Mouse (Mus musculus) B cell, adult 67 days (primary cell): ENCODE data around the gene Pex11b. TPM values are rescaled to one million over a fixed set of nuclear protein-coding genes. Genes with fewer than 3 reads are reported as not detected.

ENCODE experiments used
- total RNA-seq, 2 experiments: library from RNA; stranded (reverse); gene quantifications; 4 replicates each; pipeline ENCODE4 v1.2.4; 2023

Gene Pex11b
- 10 to 100 TPM; 24.4 to 29.6 TPM for total RNA-seq

DNA sequence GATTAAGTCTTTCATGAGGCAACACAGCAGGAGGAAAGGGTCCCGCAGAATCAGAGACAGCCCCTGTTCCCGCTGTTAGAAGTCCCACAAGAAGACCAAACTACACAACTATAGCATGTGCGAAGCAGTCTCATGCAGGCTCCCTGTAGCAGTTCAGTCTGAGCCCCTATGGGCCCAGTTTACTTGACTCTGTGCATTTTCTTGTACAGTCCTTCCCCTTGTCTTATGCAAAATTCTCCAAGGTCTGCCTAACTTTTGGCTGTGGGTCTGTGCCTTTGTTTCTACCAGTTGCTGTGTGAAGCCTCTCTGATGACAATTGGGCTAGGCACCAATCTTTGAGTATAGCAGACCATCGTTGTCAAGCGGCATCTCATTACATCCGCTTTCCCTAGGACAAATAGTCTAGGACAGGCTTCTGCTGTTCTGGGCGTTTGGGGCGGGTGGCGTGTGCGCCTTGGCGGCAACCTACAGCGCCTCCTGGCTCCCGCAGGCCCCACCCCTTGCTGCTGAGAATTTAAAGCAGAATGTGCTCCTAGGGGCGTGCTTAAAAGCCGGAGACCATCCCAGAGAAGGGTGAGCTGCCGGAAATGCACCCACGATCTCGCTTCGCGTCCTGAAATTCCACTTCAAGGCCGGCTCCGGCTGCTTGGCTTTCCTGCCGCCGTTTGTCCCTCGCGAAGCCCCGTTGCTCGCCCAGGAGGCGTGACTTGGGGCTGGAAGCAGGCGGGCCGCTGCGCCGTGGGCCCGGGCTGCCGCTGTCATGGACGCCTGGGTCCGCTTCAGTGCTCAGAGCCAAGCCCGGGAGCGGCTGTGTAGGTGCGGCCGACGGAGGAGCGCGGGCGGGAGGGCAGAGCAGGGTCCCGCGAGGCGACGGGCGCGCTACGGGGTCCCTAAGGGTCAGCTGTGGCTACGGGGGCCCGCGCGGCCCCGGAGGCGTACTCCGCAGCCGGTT is at the start of gene Pex11b, which contains the start of gene Gm42957:
Gene Pex11b (plus strand): TSS at position 449 of the 952 bp plus-strand sequence.
Gene Gm42957 (plus strand): TSS at position 547 of the 952 bp plus-strand sequence.

DNA sequence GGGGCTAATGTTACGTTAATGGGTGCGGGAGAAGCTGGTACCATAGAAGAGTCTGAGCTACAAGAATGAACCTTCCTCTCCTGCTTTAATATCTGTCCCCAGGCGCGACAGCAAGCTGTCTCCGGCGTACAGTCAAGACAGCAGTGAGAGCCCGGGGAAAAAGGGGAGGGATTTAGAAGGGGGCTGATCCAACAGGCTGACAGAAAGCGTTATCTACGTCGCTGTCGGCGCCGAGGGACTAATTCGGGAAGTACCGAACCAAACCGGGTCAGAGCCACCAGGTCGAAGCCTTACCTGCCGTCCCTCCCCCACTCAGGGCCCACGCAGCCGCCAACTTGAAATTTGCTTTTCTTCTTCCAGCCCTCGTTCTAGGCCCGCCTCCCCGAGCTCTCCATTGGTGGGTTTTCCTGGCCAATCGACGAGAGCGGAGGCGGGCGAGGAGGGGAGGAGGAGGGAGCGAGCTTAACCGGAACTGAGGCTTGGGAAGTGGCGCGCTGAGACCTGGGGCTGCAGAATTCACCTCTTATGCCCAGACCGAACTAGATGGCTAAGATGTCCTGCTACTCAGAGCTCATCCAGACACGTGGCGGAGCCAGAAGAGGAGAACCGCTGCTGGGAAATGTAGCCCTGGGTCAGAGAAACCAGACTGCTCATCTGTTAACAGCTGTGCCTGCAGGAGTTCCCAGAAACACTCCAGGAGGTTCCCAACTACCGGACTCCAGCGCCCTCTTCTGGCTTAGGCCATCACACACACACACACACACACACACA is 41.2 kb upstream of the Pex11b start, which contains the start of gene Polr3gl:
Gene Polr3gl (minus strand): TSS at position 392 of the 771 bp plus-strand sequence.

DNA sequence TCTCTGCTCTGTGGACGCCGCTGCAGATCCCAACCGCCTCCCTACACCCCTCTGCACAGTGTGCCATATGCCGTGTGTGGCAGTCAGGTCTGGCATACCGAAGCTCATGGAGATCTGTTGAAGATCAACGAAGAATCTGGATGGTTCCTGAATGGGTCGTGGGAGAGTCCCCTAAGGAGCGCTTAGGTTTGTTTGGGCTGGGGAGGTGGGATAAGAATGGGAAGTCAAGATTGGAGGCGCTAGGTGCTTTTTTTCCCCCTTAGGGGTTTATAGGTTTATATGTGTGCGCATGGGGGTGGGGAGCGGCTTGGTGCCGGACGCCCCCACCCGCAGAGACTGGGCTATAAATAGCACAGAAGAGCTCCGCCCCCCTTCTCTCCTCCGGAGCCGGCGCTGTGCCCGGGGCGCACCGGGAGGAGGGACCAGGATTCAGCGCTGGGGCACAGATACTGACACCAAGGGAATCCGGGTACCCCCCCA is 38.9 kb upstream of the Pex11b start, which contains the start of gene Ankrd34a:
Gene Ankrd34a (plus strand): TSS at position 409 of the 480 bp plus-strand sequence.

DNA sequence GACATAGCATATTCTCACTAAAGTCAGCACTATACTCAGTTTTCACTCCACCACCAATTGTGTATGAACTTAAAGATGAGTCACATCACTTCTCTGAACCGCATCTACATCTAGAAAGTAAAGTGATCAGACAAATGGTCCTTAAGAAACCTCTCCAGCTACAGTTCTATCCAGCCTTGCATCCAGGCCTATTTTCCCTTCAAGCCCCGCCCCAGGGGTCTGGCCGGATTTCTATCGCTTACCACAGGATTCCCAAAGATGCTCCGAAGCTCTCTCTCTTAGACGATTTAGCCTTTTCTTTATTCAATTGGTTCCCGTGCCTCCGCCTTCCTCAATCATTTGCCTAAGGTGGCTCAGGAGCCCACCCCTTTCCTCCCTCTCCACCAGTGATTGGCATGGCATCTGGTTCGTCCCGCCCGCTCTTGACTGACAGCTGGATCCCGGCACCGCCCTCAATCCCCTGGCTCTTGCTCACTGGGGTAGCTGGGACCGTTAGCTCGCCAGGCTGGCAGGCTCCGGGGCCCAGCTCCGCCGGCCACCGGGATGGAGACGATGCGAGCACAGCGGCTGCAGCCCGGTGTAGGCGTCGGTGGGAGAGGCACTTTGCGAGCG is 34.4 kb upstream of the Pex11b start, which contains the start of gene Lix1l:
Gene Lix1l (plus strand): TSS at position 511 of the 612 bp plus-strand sequence.

DNA sequence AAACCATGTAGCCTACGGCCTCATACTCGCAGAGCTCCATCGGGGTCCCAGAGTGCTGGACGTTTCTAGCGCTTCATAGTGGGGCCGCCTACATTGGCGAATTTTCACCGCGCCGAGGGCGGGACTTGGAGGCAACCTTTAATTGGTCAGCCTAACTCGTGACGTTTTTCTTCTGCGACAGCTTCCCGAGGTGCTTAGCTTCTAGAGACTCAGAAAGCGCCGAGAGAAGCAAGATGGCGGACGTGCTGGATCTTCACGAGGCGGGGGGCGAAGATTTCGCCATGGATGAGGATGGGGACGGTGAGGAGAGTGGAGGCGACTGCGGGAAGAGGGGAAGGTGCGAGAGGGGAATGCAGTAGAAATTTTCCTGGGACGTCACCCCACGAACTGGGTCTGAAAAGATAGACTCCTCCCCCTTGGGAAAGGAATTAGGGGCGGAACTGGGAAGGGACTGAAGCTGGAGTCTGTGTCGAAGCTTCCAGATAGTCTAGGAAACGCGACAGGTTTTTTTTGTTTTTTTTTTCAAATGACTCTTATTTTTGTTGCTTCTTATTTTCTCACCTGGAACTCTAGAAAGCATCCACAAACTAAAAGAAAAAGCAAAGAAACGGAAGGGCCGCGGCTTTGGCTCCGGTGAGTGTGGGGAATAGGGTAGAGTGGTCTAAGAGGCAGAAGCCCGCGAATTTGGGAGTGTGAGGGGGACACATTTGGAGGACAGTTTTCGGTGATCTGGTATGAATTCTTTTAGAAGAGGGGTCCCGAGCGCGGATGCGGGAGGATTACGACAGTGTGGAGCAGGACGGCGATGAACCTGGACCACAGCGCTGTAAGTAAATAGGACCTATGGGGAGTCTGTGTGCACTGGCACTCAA is 5.2 kb upstream of the Pex11b start, which contains the start of gene Rbm8a:
Gene Rbm8a (plus strand): TSS at position 205 of the 872 bp plus-strand sequence.

DNA sequence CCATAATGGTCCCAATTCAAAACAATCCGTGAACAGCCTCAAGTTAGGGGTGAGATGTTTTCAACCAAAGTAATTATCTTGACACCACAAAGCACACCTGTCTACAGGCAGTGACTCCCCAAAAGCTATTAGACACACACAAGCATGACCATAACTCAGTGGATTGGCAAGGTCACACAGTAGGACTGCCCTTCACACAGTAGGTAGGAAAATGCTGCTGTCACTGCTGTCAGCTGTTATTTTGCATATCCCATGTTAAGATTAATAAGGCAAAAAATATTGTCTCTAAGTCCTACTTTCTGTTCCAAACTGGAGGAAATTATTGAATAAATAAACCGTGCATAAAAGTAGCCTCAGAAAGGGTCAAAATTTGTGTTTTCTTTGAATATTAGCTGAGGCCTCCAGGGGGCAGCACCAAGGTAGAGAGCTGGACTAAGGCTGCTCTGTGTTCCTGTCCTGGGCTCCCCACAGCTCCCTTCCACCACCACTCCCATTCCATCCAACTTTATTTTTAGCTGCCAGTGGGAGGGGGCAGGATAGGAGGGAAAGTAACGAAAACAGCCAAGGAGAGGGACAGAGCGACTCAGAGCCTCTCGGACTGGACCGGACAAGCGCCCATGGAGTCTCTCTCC is 10.0 kb downstream of the Pex11b start, which contains the start of gene Itga10:
Gene Itga10 (plus strand): TSS at position 567 of the 632 bp plus-strand sequence.

DNA sequence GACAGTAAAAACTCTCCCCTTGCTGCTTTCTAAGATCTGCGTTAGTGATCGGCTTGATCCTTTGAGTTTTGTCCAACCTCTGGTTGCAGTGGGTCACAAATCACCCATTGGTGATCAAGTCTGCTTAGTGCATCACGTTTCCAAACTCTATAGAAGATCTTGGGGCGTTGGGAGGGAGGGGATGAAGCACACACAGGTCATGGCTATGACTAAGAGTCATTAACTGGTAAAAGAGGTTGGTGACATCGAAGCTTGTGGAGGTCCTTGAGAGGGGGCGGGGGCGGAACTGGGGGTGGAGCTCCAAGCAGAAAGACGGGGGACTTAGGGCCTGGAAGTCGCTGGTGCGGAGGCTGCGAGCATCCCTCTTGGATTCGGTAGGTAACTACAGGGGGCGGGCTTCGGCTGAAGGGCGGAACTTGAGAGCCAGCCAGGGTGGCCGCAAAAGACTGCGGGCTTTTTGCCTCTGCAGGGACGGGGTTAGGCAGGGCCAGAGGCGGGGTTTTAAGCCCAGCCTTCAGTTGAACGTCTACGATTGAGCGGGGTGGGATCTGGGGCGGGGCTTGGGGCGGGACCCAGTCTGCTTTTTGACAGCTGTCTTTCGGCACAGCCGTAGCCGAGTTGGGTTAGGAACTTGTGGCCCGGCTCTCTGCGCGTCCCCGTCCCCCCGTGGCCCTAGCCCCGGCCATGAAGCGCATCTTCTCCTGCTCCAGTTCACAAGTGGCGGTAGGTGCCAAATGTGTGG is 34.7 kb downstream of the Pex11b start, which contains the start of gene Ankrd35:
Gene Ankrd35 (plus strand): TSS at position 405 of the 742 bp plus-strand sequence.

Other genes starting within 250 kb of the Pex11b start
- not detected for gene BC107364, start 183.1 kb upstream of the Pex11b start, total RNA-seq
- not detected for gene Hfe2, start 110.2 kb upstream of the Pex11b start, total RNA-seq
- 1,000 to 10,000 TPM in 1 of 2 experiments, 100 to 1,000 TPM in 1; 931 to 1,017 TPM for gene Txnip, start 77.4 kb upstream of the Pex11b start, total RNA-seq
- not detected for gene Gm16253, start 58.4 kb upstream of the Pex11b start, total RNA-seq
- gene Polr3gl, start 41.2 kb upstream of the Pex11b start, total RNA-seq = 10 to 100 TPM; 26.1 to 33.7 TPM
- gene Ankrd34a, start 38.7 kb upstream of the Pex11b start, total RNA-seq = not detected
- gene Lix1l, start 34.2 kb upstream of the Pex11b start, total RNA-seq = under 1 TPM; 0.64 to 0.65 TPM
- gene Rbm8a, start 5.4 kb upstream of the Pex11b start, total RNA-seq = 10 to 100 TPM; 93.0 to 93.1 TPM
- under 1 TPM in 1 of 2 experiments, not detected in 1; 0.26 TPM for gene Gm42957, start 98 bp downstream of the Pex11b start, total RNA-seq
- gene Itga10, start 10.2 kb downstream of the Pex11b start, total RNA-seq = 1 to 10 TPM; 2.2 to 2.5 TPM
- under 1 TPM in 1 of 2 experiments, not detected in 1; 0.18 TPM for gene Ankrd35, start 34.8 kb downstream of the Pex11b start, total RNA-seq
- gene Pias3, start 61.0 kb downstream of the Pex11b start, total RNA-seq = 10 to 100 TPM; 48.3 to 60.7 TPM
- 1 to 10 TPM; 1.1 to 1.2 TPM for gene Nudt17, start 73.2 kb downstream of the Pex11b start, total RNA-seq
- gene Polr3c, start 92.3 kb downstream of the Pex11b start, total RNA-seq = 10 to 100 TPM; 51.9 to 64.0 TPM
- 10 to 100 TPM; 55.8 to 59.7 TPM for gene Rnf115, start 92.3 kb downstream of the Pex11b start, total RNA-seq
- gene Pdzk1, start 193.9 kb downstream of the Pex11b start, total RNA-seq = not detected
- 1 to 10 TPM in 1 of 2 experiments, under 1 TPM in 1; 0.90 to 1.2 TPM for gene Cd160, start 194.0 kb downstream of the Pex11b start, total RNA-seq